Mouse (Mus musculus) kidney, postnatal 4 days (tissue): ENCODE results near the gene Mlec.

ENCODE experiments used
- DNase-seq, 2 experiments: peaks; one replicate each; pipeline ENCODE4 v3.0.0; 2021; ENCODE audit warnings: mixed read lengths in 2 of 2

Gene Mlec

GRCm38 (mm10) chr5:115158040-115158983 is at the start of gene Mlec:
Mlec (minus strand) TSS chr5:115158179.
- DNase-seq = peak; percentile 98 to 99

GRCm38 (mm10) chr5:115207244-115207643 is 49.3 kb upstream of the Mlec start:
- no peak for DNase-seq

- DNase-seq = peak; percentile 60 to 66
Observed at GRCm38 (mm10) chr5:115204562-115205311, 46.8 kb upstream of the Mlec start.

DNA sequence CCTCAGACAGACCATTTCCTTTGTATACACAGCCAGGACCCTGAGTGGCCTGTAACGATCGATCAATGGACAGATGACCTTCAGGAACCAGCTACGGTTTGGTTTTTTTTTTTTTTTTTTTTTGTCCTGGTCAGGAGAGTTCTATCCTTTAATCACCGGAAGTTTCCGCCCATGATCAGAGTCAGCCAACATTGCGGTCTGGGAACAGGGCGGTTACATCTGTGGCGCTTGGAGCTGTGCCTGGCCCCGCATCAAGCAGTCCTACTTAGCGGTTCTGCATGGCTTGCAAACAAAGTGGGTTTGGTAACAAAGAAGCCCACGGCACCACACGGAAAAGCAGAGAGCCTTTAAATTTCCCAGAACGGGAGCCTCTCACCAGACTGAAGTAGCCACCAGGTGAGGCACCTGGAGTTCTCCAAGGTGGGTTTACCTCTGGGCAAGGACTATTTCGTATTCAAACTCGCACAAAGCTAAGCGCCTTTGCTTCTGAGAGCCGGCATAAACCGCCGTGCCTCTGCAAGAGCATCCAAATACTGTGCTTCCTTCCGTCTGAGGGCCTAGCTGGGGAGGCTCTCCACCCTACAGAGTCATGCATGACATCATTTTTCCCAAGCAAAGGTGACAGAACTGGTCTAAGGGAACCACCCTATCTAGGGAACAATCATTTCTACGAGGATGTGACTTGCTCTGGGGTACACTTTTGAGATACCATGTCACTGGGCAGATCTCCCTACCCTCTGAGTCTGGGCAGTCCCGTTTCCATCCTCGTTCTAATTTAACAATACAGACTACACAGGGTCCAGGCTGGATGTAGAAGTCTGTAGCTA is 46.0 kb upstream of the Mlec start:
- peak; percentile 58 to 66 for DNase-seq

- peak in 1 of 2 experiments; percentile 6 for DNase-seq
Observed at GRCm38 (mm10) chr5:115194626-115195221, 36.7 kb upstream of the Mlec start.

DNA sequence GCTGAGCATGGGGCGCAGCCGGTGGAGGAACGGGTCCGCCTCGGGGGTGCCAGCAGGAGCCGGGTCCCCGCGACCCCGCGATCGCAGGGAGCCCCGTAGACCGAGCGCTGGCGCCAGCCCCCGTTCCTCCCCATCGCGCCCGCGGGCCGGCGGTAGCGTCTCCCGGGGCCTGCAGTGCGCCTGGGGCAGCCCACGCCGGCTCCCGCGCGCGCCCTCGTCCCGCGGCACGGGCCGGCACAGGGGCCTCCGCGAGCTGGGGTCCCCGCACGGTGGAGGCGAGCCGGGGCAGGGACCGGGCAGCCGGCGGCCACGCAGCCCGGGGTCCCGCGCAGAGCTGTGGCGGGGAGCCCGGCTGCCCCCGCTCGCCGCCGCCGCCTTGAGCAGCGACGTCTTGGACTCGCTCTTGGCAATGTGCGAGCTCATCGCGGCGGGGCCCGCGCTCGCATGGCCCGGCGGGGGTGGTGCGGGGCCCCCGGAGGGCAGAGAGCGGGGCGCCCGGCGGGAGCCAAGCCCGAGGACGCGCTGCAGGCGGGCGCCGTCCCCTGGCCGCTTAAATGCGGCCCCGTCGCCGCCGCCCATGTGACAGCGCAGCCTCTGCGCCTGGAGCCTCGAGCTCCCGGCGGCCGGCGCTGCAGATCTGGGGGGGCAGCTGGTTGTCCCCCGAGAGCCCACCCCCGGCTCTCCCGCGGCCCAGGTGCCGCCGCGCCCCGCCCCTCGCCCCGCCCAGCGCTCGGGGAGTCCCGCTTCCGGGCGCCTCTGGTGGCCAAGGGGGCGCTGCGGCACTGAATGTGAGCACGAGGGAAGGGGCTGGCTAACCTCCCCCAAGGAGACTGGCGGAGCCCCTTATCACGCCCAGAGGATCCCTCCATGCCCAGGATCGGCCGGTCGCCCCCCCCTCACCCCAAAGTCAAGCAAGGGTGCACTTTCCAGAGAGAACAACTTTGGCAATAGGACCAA is 36.0 kb upstream of the Mlec start, which contains the start of gene Cabp1:
Cabp1 (minus strand) TSS at position 713 of the 957 bp plus-strand sequence.
- peak; percentile 76 to 79 for DNase-seq

- peak; percentile 79 to 86 for DNase-seq
Observed at GRCm38 (mm10) chr5:115193226-115193625, 35.2 kb upstream of the Mlec start.

DNA sequence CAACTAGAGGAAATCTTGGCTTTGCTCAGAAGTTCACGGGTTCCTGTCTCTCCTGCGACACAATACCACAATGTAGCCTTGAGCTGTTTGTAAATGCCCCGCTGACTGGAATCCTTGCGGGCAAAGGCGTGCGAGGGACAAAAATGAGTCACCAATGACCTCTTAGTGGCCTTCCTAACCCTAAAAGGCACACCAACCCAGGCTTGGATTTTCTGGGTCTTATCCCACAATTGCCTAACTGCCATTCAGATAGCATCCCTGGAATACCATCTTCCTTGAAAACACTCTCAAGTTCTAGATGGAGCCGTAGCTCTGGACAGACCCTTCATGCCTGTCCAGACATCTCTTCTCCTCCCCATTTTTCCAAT is 34.8 kb upstream of the Mlec start:
- DNase-seq = no peak

GRCm38 (mm10) chr5:115191880-115192827 is 34.2 kb upstream of the Mlec start:
- peak; percentile 38 to 42 for DNase-seq

DNA sequence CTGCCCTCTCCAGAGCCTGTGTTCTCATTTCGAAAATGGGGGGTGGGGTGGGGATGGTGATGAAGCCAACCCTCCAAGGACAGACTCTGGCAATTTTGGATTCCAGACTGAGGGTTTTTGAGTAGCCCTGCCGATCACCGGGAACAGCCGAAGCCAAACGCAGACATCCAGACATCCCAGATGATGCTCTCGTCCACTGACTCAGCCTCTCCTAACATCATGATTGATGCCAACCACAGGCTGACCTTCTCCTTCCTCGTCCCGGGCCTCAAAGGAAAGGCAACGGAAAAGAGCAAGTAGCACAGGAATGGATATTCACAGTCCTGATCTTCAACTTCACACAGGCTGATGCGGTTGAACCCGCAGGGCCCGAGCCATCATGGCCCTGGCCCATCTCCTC is 32.1 kb upstream of the Mlec start:
- no peak for DNase-seq

- peak; percentile 59 to 65 for DNase-seq
Observed at GRCm38 (mm10) chr5:115188824-115189223, 30.8 kb upstream of the Mlec start.

- peak; percentile 97 for DNase-seq
Observed at GRCm38 (mm10) chr5:115187188-115188131, 29.5 kb upstream of the Mlec start.

DNA sequence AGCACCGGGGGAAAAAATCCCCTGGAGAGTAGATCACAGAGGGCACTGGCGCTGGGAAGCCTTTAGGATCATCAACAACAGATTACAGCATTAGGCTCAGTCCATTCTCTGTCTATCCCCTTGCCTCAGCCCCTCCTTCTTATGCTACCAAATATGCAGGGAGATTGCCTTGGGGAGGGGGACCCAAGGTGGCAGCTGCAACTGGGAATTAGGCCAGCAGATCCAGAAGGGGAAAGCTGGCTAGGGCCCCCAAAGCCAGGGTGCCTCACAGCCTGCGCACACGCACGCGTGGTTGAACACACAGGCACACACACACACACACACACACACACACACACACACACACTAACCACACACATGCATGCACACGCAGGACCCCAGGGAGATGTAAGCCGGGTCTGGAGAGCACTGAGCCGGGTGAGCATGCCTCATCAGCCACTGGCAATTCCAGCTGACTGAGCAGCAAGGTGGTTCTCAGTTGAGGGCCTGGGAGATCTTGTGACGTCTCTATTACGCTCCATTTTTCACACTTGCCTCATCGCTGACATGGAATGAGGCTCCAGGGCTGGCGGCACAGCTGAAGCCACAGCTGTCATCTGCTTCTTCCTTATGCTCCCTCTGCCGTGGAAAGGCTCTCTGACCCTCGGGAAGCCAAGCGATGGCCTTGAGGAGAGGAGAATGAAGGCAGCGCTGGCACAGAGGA is 28.5 kb upstream of the Mlec start:
- DNase-seq = peak in 1 of 2 experiments; percentile 35

GRCm38 (mm10) chr5:115184726-115185125 is 26.7 kb upstream of the Mlec start:
- peak; percentile 63 to 68 for DNase-seq

- DNase-seq = no peak
Observed at GRCm38 (mm10) chr5:115183482-115183881, 25.5 kb upstream of the Mlec start.

GRCm38 (mm10) chr5:115182925-115183324 is 24.9 kb upstream of the Mlec start:
- DNase-seq = no peak

GRCm38 (mm10) chr5:115181248-115181940 is 23.4 kb upstream of the Mlec start:
- peak; percentile 71 to 80 for DNase-seq
